Mouse (Mus musculus): ENCODE results near the gene Defb43. TPM values are rescaled to one million over a fixed set of nuclear protein-coding genes. Genes with fewer than 3 reads are reported as not detected.

Gene Defb43
- not detected for total RNA-seq (2021)
- long read RNA-seq, experiment 1, result 0 reads
- long read RNA-seq, experiment 2, result 0 reads

DNA sequence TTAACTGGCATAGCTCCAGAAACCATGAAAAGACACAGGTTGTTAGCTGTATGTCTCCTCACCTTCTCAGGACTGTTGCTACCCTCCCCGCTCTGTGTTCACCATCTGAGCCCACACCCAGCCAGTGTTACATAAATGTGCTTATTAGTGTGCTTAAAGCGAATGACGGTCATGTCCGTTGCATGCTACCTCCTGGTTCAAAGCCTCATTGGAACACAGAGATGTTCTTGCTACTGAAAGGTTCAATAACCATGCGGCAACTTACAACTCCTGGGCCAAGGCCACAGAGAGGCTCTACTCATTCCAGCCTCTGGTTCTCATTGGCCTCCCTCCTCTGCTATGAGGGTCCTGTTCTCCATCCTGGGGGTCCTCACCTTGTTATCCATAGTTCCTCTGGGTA is at the start of gene Defb43:
Gene Defb43, plus strand, starts transcription at position 301 of the 400 bp plus-strand sequence.
- DNase-seq (ENCODE audit: low spot score in 2 of 2), result no peak

DNA sequence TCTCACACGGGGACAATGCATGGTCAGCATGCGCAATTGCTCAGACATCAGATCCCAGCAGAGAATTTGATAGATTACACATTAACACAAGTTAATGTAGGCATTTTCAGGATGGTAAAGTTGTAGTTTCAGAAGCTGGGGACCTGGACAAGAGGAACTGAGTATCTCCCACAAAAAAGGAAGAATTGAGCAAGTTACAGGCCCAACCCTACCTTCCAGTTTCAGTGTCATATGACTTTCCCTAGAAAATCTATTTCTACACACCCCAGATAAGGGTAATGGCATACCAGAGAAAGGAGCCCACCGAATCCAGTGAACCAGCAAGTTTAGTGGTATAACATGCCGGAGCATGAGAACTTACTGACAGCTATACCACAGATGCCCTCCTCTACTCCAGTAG is 47.9 kb upstream of the Defb43 start:
- DNase-seq (ENCODE audit: low spot score in 2 of 2), result no peak

DNA sequence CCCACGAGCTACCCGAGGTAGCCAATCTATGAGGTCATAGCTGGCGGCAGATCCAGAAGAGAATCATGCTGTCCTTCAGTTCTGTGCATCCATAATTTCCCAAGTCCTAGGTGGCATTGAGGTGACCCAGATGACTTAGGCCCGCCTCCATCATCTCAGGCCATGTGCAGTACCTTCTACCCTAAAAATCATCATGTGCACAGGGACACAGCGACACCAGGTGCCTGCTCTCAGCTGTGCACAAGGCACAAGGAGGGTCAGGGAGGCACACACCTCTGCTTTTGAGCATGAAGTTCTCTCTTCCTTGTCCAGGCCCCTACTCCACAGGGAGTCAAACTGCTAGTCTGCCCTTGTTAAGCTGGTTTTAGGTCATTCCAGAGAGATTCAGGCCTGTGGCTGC is 46.2 kb upstream of the Defb43 start:
- DNase-seq (ENCODE audit: low spot score in 2 of 2), result no peak

DNA sequence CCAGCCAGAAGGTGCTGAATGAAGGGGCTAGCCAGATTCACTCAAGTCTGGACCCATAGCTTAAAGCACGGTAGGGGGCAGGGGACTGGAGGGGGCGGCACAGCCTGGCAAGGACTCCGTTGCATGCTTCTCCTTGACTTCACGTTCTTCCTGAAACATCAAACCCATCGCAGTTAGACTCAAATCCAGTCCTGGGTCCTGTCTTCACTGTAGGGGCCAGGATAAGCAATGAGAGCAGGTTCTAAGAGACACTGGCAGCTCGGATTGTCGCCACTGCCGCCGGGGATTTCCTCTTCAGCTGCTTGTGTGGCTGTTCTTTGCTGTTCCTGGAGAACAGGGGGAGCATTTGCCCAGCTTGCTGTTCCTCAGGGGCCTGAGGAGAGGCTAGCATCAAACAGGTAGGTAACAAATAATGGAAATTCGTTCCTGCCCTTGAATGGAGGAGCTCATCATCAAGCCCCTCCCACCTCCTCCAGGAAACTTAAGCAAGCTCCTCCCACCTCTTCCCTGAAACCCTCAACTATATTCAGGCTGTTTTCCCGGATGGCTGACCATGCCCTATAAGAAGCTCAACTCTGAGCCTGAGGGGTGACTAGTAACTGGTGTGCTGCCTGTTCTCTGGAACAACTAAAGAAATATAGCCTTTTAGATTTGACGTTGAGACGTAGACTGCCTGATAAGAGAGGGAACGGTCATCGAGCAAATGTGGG is 45.6 kb upstream of the Defb43 start:
- no peak for DNase-seq (ENCODE audit: low spot score in 2 of 2)

DNA sequence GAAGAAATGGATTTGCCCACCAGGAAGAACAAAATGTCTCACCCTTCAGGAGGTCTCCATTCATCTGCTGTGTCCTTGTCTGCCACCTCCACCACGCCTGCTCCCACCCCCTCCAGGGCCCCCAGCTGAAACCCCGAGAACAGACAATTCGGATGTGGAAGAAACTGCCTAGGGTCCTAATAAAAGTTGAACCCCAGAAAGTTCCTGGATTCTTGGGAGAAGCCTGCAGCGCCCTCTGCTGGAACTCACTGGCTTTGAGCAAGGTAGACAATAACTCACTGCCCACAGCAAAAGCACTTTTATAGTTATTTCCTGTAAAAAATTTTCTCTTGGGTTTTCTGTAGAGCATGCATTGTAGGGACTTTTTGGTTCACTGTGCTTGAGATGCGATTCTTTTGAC is 36.5 kb upstream of the Defb43 start:
- peak; percentile 74 to 80 for DNase-seq (ENCODE audit: low spot score in 2 of 2)

DNA sequence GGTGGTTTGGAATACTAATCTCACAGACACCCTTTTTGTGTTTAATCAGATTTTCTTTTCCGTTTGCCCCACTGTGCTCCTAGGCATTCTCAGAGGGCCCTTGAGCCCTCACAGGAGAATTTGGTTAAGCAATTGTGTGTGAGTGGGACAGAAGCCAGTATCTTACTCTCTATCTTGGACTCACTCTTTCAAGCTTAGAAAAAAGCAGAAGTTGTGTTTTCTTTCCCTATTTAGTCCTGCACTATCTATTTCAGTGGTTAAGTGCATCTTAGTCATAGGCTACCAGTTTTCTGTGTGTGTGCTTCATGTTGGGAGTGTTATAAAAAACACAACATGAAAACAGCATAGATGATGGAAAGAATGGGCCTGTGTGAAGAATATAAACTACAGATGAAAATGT is 31.8 kb upstream of the Defb43 start:
- no peak for DNase-seq (ENCODE audit: low spot score in 2 of 2)

DNA sequence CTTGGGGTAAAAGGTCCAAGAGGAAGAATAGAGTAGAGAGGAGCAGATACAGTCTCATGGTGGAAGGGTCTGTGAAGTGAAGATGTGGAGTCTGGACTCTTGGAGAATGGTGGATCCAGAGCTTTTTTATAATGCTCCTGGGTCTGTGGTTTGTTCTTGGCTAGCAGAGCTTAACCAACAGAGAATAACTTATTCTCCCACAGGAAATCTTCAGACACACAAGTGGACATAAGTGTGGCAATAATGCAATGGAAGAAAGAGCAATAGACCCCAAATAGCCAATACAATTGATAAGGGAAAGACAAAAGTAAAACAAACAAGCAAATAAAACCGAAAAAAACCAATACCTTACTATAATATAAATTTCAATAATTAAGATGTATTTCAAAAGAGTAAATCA is 27.2 kb upstream of the Defb43 start, which contains the start of gene Defb48:
Gene Defb48, minus strand, starts transcription at position 101 of the 400 bp plus-strand sequence.
- DNase-seq (ENCODE audit: low spot score in 2 of 2), result no peak

DNA sequence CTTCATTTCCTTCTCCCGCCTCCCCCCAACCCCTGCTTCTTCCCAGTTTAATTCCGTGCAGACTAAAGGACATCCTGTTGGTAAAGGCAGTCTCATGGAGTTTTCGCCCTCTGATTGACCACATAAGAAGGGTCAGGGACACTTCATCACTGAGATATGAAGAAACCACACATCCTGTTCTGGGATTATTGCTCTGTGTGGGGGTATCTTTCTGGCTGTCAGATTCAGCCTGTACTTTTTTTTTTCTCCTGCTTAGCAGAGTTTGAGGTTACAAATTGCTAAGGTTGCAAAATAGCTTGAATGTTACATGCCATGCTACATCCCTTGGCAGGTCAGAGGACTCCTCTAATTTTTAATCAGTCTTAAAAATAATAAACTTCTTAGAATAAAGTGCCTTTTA is 20.3 kb upstream of the Defb43 start:
- no peak for DNase-seq (ENCODE audit: low spot score in 2 of 2)

DNA sequence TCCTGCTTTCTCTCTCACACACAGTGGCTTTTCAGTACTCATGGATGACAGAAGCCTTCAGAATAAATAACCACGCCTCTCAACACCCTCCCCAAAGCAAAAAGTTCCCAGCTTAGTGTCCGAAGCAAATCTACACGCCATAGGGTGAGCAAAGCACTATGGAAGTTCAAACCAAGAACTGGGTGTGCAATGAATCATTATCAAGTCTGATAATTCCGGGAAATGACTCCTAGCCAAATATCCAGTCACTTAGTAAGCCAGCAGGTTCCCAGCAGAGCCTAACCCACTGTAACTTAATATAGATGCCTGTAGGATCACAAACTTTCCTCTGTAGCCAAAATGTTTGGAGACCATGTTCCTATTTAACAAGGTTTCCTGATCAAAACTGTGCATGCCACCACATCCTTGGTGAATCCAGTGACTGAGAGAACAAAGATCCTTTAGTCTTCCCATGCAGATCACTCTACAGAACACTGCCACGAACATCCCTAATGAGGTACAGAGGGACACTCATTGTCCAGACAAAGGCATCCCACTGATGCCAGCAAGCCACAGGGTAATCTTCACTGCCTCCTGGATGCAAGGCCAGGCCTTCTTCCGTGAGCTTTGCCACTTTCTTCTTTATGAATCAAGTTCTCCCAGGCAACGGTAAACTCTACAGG is 19.6 kb upstream of the Defb43 start:
- no peak for DNase-seq (ENCODE audit: low spot score in 2 of 2)

DNA sequence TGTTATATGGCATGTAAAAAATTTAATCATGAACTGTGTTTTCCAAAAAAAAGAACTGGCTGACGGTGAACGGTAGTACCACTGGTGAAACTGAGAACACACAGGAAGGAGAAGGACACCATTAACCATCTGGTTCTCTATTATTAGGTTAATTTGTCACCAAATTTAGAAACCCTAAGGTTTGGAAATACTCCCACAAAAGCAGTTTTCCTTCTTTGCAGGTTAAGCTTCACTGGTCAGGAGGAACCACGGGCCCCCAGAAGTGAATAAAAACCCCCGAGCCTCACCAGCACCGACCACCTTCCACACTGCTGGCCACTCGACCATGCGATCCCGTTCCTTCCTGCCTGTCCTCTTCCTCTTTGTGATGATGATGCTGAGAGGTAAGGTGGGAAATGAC is 13.8 kb upstream of the Defb43 start, which contains the start of gene Defb47:
Gene Defb47, plus strand, starts transcription at position 301 of the 400 bp plus-strand sequence.
- DNase-seq (ENCODE audit: low spot score in 2 of 2), result no peak

DNA sequence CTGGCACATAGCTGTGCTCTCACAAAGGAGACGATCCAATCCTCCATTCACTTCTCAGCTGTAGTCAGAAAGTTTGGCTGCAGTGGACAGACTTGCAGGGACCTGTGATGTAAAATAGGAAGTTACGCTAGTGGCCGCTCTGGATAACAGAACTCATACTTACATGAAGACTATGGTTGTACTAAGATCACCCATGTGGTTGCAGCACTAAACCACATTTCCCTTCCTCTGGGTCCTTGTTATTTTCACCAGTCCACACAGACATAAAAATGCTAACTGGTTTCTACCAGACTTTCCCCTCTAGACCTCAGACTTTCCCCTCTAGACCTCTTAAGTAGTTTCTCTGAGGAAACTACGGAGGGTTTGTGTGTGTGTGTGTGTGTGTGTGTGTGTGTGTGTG is 12.6 kb upstream of the Defb43 start:
- no peak for DNase-seq (ENCODE audit: low spot score in 2 of 2)

DNA sequence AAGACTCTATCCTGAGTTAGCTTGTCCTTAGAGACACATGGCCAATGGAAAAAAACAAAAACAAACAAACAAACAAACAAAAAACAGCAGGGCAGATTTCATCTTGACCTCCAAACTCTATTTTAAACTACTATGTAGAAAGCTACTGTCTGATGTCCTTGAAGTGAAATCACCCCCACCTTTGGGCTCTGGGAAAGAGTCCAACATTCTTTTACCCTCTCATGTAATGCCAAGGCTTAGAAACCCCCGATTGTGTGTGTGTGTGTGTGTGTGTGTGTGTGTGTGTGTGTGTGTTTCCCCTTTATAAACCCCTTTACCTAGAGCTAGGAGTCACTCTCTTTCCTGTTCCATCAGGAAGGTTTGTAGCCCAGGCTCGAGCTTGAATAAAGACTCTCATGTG is 9.0 kb upstream of the Defb43 start:
- no peak for DNase-seq (ENCODE audit: low spot score in 2 of 2)

DNA sequence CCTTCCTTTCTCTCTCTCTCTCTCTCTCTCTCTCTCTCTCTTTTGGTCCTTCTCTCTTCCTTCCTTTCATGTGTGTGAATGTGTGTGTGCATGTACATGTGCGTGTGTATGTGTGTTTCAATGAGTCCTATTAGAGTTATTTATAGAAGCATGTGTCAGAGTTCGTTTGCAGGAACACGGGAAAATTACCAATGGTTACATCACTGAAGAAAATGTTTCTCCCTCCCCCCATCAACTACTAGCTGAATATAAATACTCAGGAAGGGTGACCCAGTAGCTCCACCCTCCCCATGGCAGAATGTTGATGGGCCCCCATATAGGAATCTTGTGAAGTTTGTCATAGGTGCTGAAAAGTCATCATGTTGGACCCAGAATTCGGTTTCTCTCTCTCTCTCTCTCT is 1.5 kb downstream of the Defb43 start:
- no peak for DNase-seq (ENCODE audit: low spot score in 2 of 2)

DNA sequence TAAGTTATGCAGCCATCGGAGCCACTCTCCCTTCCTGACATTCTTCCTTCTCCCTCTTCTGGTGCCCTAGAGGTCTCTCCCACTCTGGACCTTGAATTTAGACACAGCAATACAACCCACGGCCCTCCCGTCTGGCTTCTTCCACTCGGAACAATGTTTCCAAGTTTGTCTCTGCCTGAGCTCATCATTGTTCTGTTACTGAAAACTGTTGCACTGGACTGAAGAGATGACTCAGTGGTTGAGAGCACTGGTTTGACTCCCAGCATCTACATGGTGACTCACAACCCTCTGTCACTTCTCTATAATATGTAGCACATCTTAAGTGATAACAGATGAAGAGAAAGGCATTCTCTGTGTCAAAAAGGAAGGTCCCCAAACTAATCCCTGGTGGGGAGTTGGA is 3.1 kb downstream of the Defb43 start:
- DNase-seq (ENCODE audit: low spot score in 2 of 2), result no peak

DNA sequence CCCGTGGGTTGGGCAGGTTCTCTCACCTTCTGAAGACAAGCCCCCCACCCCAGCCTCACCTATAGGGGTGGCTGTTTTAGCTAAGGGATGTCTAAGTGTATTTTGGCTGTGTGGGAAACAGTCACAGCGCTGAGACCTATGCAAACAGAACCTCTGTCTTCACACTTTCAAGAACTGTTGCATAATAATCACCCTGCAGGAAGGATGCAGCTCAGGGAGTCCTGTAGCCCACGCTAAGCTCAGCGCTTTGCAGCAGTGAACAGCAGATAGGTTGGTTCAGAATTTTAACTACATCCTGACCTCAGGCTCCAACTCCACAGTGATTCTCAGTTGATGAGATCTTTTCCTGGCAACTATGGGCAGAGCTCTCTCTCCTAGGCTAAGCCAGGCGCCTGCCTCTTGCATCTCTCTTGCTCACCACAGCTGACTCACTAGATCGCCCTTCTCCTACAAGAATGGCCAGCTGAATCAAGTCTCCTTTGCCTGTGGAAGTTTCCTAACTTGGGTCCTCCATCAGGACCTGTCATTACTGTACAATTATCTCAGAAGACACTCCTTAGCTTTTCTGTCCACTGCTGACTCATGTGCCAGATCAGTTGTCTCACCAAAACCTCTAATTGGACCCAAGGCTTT is 9.1 kb downstream of the Defb43 start:
- no peak for DNase-seq (ENCODE audit: low spot score in 2 of 2)

DNA sequence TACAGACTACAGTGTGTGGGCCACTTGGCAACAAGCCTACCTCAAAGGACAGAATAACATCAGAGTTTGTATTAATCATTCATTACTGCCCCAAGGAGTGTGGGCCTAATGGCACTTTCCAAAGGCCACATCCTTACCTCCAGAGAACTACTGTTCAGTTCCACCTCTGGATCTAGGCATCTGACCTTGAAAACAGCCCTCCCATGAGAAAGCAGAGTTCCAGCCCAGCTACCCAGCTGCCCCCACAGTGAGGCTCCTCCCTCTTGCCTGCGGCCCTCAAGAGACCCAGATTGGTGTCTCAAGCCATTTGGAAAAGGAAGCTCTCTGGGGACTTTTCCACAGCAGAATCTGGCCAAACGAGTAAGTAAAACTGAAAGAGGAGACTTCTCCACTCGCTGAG is 35.1 kb downstream of the Defb43 start, which contains the start of gene Defb42:
Gene Defb42, plus strand, starts transcription at position 301 of the 400 bp plus-strand sequence.
- no peak for DNase-seq (ENCODE audit: low spot score in 2 of 2)

DNA sequence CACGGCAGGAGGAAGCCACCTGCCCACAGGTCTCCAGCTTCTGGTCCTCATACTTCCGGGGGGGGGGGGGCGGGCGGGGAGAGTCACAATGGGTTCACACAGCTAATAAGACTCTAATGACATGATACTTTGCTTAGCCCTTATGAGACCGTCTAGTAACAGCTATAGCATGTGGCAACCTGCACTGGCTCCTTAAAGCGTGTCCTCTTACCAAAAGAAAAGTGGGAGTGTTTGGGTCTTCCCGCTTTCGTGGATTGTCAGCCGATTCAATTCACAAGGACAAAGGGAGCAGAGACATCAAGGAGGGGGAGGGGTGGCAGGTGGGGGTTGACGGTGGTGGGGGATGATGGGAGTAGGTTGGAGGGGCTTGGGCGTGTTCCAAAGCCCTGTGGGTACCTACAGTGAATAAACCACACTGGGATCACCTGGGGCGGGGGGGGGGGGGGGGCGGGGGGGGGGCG is 38.4 kb downstream of the Defb43 start, which contains the start of gene Defb30:
Gene Defb30, minus strand, starts transcription at position 51 of the 461 bp plus-strand sequence.
- no peak for DNase-seq (ENCODE audit: low spot score in 2 of 2)

DNA sequence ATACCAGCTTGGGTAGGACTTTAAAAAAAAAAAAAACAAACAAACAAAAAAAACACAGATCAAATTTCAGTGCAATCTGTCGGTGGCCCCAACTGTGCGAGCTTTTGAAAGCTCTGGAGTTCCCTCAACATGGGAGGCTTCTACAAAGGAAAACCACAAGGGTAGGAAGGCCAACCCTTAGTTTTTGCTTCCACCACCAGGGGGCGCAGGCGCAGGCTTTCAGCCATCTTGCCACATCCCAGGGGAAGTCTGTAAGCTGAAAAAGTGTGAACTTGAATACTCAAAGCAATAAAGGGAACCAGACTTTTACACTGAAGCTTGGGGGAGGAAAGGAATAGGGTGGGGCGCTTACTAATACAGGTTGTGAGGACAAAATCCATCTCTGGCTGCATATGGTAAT is 39.2 kb downstream of the Defb43 start:
- DNase-seq (ENCODE audit: low spot score in 2 of 2), result peak; percentile 71 to 79

DNA sequence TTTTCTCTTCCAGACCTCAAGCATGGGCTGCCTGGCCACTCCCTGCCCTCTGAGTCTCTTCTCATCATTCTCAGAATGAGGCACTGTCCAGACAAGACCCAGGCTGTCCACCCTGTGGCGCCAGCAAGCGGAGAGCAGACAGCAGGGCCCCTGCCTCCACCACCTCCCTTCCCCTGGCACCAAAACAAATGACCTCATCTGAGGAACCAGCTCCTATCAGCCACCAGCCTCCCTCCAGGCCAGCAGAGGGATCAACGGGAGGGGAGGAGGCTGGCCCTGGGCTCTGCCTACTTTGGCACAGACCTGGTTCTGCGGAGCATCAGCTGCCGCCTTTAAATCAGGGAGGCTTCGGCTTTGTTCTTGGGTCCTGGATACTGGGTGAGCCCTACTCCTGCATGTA is 43.2 kb downstream of the Defb43 start:
- peak; percentile 36 to 37 for DNase-seq (ENCODE audit: low spot score in 2 of 2)

DNA sequence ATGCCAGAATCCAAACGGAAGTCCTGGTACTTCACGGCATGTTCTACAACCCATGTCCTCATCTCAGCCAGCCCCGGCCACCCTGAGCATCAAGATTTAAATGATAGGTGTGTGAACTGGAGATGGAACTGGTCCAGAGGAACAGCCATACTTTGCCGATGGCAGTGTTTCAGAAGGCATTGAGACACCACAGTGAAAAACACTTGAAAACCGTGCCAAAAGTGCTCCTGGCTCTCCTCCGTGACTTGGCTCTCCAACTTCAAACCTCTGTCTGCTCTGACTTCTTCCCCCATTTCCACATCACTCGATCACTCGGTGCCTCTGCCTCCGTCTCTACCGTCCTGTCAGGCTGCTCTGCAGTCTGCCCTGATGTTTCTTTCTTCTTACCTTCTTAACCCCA is 48.8 kb downstream of the Defb43 start:
- no peak for DNase-seq (ENCODE audit: low spot score in 2 of 2)

DNA sequence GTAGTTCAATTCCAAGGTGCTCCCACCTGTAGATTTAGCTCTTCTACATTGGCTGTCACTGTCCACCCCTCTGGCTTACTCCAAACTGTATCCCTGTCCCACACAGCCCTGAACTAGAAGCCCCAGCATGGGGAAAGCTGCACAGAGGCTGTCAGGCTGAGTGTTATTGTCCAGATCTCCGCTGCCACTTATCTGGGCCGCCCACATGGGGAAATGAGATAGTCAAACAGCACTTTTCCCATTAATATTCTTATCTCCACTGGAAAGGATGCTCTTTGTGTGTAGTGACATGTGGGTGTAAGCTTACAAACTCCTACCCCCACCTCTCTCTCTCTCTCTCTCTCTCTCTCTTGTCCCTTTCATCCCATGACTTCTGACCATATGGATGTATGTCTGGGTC is 50.6 kb downstream of the Defb43 start:
- no peak for DNase-seq (ENCODE audit: low spot score in 2 of 2)

DNA sequence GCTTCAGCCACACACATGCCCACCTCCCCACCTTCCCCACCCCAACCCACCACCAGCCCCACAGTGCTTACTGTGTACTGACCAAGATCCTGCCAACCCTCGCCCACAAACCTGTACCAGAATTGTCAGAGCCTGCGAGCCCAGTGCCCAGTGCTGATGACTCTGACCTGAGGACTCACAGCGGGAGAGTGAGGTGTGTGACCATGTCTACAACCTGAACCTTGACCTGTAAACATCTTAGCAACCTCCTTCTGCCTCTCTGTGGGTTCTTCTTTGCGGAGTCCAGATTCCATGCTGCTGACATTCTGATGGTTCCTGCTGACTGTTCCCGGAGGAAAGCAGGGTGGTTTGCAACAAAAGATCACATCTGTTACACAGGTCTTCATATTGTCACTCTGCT is 53.8 kb downstream of the Defb43 start:
- no peak for DNase-seq (ENCODE audit: low spot score in 2 of 2)

Data from adrenal gland, adult 18-20 months (tissue).